Mouse (Mus musculus): ENCODE results near the gene Iffo2.

Iffo2 gene

DNA sequence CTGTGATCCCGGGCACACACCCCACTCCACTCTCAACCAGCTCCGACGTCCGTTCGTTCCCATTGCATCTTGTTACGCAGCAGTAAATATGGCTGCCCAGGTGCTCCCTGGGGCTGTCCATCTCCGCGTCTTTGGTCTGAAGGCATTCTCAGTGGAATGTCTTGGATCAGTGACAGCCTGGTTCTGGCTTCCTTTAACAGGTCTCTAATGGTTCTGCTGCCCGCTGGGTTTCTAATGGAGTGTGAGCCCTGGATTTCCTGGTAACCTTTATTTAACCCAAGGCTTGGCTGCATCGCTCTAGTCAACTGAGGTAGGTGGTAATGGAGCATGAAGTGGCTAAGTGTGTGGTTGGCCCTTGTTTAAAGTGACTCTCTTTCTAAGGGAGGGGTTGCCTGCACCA lies 1.7 kb downstream of the Iffo2 start:
- DNase-seq (ENCODE audit: low spot score in 2 of 2) = no peak

DNA sequence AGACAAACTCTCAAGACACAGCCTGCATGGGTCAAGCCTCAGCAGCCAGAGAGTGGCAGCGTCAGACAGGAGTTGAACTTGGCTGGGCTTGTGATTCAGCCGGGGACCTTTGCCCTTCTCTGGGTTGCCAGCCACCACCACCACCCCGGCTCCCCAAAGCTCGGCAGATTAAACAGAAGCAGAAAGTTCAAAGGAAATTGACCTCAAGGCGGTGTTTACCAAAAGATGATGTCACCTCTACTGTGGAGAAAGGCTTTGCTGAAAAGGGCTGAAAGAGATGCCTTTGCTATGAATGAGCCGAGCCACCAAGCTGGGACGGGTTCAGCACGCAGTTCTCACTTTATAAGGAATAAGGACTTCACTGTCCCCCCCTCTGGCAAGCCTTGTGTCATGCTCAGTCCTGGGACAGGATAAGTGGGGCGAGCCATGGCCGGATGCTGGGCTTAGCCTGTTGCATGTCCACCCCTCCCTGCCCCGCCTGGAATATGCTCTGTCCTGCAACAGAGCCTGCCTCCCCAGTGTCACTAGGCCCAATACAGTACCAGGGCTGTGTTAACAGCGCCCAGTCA lies 4.9 kb downstream of the Iffo2 start:
- no peak for DNase-seq (ENCODE audit: low spot score in 2 of 2)

DNA sequence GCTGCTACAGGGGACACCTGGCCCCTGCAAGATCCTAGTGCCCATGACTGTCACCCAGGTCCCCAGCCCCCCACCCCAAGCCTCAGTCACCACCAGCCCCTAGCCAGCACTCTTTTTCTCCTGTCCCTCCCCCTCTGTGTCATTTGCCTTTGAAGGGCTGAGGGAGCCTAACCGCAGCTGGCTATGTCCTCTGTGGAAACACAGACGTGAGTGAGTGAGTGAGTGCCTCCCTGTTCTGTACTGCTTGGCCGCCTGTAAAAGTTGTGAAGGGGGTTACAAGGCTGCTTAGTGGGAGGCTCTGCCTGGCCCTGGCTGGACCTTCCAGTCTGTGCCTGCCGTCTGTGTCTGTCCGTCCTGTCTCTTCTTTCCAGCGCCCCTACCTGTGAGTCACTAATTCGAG lies 5.4 kb downstream of the Iffo2 start:
- DNase-seq (ENCODE audit: low spot score in 2 of 2) = no peak

GRCm38 (mm10) chr4:139536706-139537105 lies 6.4 kb downstream of the Iffo2 start:
- no peak for DNase-seq (ENCODE audit: low spot score in 2 of 2)

DNA sequence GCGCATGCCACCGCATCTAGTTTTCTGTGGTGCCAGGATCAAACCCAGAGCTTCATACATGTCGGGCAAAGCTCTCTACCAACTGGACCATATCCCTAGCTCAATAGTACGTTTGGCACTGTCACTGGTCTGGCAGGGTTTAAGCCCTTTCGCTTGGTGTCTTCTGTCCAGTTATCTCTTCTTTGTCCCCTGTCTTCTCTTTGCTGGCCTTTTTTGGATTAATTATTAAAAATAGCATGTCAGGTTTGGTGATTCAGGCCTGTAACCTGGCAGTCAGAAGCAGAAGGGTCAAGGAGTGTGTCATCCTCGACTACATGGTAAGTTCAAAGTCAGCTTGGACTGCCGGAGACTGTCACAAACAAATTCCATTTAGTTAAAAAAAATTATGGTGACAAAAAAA lies 10.4 kb downstream of the Iffo2 start:
- no peak for DNase-seq (ENCODE audit: low spot score in 2 of 2)

- no peak for DNase-seq (ENCODE audit: low spot score in 2 of 2)
Measured at GRCm38 (mm10) chr4:139545791-139546190, 15.4 kb downstream of the Iffo2 start.

DNA sequence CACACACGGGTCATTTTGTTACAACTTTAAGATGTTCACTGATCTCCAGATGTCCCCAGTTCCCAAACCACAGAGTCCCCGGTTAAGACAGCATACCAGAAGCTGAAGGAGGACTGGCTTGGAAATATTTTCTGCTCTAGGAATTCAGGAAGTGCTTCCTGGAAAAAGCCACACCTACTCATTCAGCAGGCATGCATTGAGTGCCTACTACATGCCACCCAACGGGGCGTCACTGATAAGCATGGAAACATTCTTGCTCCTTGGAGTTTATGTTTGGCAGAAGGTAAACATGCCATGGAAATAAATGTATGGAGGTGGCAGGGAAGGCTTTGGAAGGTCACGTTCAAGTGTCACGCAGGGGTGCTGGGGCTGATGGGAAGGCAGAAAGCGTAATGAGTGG lies 19.1 kb downstream of the Iffo2 start:
- no peak for DNase-seq (ENCODE audit: low spot score in 2 of 2)

- no peak for DNase-seq (ENCODE audit: low spot score in 2 of 2)
Measured at GRCm38 (mm10) chr4:139555235-139555634, 24.9 kb downstream of the Iffo2 start.

GRCm38 (mm10) chr4:139555951-139556350 lies 25.6 kb downstream of the Iffo2 start:
- DNase-seq (ENCODE audit: low spot score in 2 of 2) = no peak

GRCm38 (mm10) chr4:139568361-139568760 lies 38.0 kb downstream of the Iffo2 start:
- no peak for DNase-seq (ENCODE audit: low spot score in 2 of 2)

DNA sequence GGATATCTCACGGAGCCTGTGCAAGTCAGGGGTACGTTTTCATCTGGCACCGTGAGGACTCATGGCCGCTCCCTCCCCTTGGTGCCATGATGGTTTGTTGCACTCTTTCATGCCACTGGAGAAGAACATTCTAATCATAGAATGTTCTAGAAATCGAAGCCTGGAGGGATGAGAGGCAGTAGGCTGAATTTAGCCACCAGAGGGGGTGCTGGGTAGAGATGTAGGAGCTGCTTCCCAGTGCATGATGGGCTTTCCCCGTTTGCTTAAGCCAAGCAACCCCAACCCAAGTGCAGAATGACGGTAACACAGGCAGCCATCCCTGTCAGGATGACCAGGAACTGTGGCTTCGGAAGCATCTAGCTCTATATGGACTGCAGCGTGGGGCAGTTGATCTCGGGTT lies 40.4 kb downstream of the Iffo2 start:
- peak in 1 of 2 experiments; percentile 44 for DNase-seq (ENCODE audit: low spot score in 2 of 2)

DNA sequence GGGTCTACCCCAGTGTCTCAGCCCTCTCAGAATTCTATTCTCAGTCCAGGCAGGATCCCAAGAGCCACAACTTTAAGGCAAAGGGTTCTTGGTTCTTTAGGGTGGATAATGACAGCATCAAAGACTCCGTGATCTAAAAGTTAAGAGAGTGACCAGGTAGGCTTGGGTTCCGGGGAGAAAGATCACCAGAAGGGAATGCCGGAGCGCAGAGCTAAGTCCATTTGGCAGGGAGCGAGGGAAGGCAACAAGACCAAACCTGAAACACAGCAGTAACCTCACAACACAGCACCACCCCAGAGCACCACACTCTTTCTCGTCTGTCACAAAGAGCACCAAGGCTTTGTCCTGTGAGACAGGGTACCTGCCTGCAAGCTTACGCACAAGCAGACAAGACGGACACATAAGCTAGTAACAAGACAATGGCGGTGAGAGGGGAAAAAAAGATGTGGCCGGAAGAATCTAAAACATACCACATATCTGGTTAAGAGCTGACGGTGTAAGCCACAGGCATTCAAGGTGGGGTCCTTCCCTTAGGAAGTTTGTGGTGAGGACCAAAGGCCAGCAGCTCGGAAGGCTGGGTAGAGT lies 42.7 kb downstream of the Iffo2 start:
- no peak for DNase-seq (ENCODE audit: low spot score in 2 of 2)

- DNase-seq (ENCODE audit: low spot score in 2 of 2) = peak; percentile 98
Measured at GRCm38 (mm10) chr4:139574156-139574798, 43.9 kb downstream of the Iffo2 start.

- peak; percentile 50 to 54 for DNase-seq (ENCODE audit: low spot score in 2 of 2)
Measured at GRCm38 (mm10) chr4:139574799-139575672, 44.7 kb downstream of the Iffo2 start.

- DNase-seq (ENCODE audit: low spot score in 2 of 2) = no peak
Measured at GRCm38 (mm10) chr4:139575673-139576003, 45.3 kb downstream of the Iffo2 start.

DNA sequence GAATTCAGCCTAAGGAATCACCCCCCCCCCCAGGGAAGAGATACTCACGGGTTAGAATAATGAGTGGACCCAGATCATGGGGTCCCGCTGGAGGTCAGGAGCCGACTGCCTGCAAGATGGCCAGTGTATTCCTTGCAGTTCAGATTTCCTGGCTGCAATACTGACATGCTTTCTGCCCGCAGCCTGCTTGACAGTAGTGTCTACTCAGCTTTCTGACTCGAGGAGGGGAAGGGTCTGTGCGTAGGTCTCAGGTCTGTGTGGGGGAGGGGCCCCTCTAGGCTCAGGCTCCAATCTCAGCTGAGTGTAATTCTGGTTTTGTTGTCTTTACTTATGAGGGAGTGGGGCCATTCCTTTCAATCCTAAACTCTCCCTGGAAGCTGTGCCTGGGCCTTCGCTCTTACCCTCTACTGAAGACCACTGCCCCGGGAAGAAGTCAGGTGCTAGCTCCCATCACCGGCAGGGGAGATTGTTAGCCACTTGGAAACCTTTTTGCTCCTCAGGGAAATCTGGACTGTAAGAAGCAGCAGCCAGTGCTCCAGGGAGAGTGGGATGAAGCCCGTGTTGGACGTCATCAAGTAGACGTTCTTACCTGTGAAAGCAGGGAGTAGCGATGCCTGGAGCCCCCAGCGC lies 46.0 kb downstream of the Iffo2 start:
- DNase-seq (ENCODE audit: low spot score in 2 of 2) = no peak

GRCm38 (mm10) chr4:139577006-139577405 lies 46.7 kb downstream of the Iffo2 start:
- DNase-seq (ENCODE audit: low spot score in 2 of 2) = no peak

DNA sequence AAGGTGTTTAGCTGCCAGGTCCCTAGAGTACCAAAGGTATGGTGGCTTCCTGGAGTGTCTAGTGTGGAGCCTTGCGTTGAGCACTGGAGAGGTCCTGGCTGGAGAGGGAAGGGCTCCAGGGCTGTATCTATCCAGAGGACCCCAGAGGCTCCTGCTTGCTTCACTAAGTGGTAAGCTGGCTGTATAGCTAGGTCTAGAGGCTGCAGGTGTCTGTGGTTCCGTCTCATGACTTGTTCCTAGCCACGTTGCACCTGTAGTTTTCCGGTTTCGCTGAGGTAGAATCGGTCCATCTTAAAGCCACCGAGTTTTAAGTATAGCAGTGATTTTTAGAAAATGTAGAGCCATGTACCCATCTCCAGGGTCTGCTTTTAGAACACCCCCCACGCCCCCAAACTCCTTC lies 48.0 kb downstream of the Iffo2 start:
- DNase-seq (ENCODE audit: low spot score in 2 of 2) = no peak

DNA sequence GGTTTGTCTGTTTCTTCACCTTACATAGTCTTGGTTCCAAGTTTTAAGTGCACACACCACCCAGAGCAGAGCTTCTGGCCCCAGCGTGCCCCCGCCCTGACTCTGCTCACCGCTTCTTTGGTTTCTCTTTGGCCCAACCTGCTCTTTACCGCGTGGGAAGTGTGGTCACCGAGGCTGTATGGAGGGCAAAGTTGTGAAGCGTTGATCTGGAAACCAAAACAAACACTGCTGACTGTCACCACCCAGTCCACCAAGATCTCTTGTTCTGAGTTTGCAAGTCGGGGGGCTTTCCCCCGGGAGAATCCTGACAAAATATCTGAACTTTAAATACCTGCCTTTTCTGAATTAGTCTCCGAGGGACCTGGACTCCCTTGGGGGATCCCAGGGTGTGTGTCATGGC lies 48.7 kb downstream of the Iffo2 start:
- no peak for DNase-seq (ENCODE audit: low spot score in 2 of 2)

GRCm38 (mm10) chr4:139579466-139579865 lies 49.1 kb downstream of the Iffo2 start:
- no peak for DNase-seq (ENCODE audit: low spot score in 2 of 2)

- DNase-seq (ENCODE audit: low spot score in 2 of 2) = no peak
Measured at GRCm38 (mm10) chr4:139580663-139581336, 50.5 kb downstream of the Iffo2 start.

Data from thymus, postnatal 10 days (tissue).